Mouse (Mus musculus) liver, adult (tissue): ENCODE results near the gene Kcnj12.

ENCODE experiments used
- GATA4 ChIP-seq: IDR thresholded peaks from 2 replicates; pipeline ENCODE4 v1.6.1; 2014; ENCODE audit warnings: mild to moderate bottlenecking, low read length; ENCODE audit not compliant: insufficient replicate concordance

Gene Kcnj12

DNA sequence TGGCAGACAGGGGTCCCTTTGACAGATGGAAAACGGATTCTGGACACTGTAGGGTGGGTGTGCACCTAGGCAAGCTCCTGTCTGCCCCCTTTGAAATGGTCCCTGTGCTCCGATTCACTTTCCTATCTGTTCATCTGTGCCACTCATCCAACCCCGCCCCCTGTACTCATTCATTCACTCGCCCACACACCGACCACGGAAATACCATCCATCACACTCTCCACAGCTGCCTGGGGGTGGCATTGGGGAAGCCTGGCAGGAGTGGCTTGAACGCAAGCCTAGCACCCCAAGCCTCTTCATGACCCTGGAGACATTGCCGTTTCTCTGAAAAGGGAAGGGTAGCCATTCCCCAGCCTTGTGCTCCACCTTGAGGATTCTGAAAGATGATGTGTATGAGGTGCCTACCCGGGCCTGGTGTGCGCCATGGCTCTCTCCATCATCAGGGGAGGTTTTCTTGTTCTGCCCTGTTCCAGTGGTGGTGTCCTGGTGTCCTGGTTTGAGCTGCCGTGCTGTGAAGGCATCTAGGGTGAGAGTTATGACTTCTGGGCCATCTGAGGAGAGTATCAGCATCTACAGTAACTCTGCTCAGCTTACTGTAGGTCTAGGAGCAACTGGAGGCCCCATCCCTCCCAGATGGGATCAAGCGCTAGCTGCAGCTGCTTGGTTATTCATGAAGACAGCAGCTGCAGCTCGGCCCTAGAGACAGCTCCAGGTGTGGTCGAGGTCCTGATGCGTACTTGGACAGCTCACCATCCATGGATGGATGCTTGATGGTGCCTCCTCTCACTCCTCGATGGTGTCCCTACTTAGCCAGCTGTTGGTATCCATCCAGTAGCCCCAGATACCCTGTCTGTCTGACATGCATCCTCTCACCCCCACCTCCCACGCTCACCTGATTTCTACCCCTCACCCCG, 40.4 kb downstream of the Kcnj12 start:
- no peak for TF ChIP-seq GATA4

DNA sequence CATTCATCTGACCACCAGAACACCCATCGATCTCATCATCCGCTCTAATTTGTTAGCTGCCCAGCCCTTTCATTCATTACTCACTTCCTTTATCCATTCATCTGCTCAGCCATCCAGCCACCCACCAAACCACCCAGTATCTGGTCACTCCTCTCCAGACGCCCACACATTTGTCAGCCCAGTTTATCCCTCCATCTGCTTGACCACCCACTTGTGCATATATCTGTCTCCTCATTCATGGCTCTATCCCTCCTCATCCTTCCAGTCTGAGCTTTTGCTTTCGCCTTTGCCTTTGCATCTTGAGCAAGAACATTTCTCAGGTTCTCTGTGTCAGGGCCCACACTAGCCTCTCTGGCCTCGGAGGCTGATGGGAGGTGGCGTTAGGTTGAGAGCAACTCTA, 41.1 kb downstream of the Kcnj12 start:
- TF ChIP-seq GATA4, result no peak

DNA sequence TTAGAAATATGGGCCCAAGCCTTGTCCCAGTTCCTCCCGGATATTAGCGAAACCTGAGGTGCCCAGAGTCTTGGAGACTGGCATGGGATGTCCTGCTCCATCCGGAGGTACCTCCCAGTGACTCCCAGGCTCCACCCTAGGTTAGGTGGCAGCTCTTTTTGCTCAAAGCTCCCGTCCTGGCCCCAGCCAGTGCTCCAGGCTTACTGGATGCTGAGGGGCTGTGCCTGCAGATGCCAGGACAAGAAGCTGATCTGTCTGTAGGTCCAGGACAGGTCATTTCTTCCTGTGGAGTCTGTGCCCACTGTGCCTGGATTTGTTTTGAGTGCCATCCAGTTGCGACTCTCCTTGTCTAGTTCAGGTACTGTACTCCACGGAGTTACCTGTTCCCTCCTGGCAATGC, 43.3 kb downstream of the Kcnj12 start:
- TF ChIP-seq GATA4, result no peak

DNA sequence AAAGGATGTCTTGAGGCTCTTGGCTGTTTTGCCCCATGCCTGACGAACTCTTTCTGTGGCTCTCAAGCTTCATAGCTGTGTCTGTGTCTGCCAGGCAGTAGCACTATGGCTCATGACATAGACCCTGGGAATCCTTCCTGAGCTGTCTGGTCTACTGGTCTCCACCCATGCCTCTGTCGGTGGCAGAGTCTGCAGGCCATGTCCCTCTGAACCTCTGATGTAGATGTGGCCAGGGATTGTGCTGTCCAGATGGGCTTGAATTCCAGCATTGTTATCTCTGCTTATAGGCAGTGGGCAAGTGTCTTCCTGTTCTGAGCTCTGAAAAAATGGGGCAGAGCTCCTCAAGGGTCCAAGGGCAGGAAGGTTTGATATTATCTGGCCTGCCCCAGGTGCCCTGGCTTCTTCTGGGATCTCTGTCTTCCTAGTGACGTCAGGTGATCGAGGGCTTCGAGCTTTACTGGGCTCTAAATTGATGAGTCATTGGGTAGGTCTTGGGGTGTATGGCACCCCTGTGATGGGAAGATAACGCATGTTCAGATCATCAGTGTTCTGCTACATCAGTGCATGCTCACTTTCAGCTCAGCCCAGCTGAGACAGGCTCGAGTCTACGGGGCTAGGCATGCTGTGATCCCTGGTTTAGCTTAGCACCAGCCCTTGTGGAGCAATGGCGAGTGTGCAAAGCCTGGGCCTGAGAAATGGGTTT, 44.9 kb downstream of the Kcnj12 start:
- TF ChIP-seq GATA4, result no peak

DNA sequence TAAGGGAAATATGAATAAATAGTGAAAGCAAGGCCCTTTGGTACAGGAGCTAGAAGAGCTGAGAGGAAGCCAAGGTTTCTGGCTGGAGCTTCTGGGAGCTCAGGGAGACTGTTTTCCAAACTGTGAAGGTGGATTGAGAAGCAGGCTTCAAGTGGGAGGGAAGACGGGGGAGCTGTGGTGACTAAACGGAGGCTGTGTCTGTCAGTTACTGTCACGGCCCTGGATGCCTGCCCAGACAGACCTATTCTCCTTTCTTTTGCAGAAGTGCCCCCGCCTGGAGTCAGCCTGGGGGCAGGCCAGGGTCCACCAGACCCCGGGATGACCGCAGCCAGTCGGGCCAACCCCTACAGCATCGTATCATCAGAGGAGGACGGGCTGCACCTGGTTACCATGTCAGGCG, 46.5 kb downstream of the Kcnj12 start:
- no peak for TF ChIP-seq GATA4

DNA sequence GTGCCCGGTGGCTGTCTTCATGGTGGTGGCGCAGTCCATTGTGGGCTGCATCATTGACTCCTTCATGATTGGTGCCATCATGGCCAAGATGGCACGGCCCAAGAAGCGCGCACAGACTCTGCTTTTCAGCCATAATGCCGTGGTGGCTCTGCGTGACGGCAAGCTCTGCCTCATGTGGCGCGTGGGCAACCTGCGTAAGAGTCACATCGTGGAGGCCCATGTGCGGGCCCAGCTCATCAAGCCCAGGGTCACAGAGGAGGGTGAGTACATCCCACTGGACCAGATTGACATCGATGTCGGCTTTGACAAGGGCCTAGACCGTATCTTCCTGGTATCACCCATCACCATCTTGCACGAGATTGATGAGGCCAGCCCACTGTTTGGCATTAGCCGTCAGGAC, 47.3 kb downstream of the Kcnj12 start:
- TF ChIP-seq GATA4, result no peak

DNA sequence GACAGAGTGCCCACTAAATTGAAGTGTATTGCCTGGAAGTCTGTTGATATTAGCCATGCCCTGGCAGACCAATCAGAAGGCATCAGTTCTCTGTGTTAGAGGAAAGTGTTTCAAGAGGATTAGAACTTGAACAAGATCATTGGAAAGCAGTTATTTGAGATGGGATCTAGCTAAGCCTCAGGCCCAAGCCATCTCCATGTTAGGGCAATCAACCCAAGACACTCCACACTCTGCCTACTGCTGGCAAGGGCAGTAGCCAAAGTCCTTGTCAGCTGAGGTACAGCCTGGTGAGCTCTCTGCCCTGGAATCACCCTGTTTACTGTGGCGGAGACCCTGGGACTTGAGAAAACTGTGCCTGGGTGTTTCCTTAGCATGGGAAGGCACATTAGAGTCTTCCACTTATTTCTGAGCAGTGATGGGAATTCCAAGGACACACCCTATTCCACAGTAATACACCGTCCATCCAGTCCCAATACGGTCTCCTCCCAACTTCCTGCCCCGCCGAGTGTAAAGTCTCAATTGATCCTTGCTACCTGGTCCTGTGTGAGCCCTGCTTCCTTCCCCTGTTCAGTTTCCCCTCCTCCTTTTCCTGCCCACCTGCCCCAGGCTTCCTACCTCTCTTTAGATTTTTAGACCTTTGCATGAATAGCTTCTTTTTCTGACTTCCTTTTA, 52.4 kb downstream of the Kcnj12 start:
- no peak for TF ChIP-seq GATA4

DNA sequence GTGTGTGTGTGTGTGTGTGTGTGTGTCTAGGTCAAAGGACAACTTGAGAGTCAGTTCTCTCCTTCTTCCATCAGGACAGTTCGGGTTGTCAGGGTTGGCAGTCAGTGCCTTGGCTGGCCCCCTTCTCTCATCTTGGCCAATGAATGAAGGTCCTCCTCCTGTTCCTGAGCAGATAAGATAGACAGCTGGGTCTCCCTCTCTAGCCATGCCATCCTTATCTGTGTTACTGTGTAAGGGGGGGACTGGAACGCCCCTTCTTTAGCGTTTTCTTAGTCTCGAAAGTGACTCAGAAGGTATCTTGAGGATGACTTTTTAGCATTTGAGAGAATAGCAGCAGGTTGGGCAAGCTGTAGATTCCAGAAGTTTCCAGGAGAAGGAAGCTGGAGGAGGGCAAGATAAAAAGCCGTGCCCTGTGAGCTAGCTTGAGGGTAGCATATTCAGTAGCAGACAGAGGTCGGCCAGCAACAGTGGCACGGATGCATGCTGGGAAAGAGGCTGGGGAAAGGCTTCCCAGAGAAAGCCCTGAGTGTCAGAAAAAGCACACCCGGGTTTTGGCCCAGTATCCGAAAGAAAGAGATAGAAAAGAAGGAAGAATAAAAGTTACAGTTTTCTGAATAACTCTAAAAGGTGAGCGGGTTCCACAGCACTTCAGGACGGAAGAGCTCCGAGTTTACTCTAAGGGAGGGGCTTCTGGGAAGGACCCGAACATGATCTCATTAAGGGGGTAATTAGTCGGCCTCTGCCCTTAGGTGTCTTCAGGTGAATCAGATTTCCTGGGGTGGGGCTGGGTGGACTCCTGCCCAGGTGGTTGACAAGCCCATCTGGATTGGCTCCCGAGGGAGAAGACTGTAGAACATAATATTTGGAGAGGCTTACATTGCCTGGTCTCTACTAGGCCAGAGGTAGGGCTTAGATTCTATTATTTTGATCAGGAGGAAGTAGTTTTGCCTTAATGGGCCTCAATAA, 53.3 kb downstream of the Kcnj12 start:
- TF ChIP-seq GATA4, result no peak

DNA sequence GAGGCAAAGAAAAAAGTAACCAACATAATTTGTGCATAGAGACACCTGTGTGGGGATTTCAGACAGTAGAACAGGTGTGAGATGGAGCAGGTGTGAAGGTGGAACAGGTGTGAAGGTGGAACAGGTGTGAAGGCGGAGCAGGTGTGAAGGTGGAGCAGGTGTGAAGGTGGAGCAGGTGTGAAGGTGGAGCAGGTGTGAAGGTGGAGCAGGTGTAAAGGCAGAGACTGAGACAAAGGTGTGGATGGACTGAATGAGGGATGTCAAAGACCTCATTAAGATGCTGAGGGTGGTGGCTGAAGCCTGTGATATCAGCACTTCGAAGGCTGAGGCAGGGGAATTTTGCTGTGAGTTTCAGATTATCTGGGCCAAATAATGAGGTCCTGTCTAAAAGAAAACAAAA, 59.3 kb downstream of the Kcnj12 start:
- no peak for TF ChIP-seq GATA4

DNA sequence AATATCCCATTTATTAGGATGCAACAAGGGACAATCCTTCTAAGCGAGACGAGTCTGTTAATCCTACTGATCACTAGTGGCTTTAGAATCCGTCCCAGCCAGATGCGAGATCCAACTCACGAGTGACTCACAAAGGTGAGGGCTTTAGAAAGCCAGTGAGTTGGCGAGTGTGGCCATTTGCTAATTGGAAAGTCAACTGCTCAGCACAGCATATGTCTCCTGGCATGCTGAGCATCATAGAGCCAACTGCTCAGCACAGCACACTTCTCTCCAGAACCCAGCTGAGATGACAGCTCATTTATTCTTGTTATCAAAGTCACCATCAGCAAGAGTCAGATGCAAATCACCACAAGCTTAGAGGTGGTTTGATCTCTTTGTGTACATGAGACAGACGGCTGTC, 67.8 kb downstream of the Kcnj12 start:
- no peak for TF ChIP-seq GATA4

DNA sequence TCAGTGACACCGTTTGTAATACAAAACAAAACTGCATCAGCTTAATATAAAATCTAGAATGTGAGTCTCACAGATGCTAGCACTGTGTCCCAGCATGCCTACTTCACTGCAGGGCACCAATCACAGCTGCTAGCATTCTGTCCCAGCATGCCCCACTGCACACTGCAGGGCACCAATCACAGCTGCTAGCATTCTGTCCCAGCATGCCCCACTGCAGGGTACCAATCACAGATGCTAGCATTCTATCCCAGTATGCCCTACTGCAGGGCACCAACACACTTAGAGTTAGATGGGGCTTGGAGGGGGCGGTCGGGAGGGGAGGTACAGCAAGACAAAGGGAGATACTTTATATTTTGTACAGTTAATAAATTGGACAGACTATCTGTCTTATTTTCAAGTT, 68.8 kb downstream of the Kcnj12 start:
- TF ChIP-seq GATA4, result no peak

DNA sequence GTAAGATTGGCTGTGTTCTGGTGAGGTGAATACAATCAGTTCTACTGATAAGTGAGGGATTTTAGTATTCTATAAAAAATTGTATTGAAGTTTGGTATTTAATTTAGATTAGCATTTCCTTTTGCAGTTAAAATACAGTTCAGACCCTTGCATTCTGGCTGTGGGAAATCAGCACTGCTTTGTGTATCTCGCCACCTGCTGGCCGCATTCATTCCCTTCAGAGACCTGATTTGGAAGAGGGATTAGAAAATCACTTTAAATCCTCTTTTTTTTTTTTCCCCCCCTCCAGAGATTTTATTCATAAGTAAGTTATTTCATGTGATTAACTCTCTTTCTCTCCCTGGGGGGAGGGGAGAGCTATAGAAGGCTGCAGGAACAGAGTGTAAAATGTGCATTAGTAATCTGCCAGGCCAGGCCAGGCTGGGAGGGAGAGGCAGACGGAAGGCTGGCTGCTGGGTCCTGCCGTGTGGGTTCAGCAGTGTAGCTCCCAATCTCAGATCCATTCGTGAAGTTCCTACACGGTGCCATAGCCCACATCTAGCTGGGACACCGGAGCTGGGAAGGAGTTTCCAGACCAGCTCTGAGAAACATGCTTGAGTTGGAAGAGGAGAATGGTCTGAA, 69.4 kb downstream of the Kcnj12 start:
- no peak for TF ChIP-seq GATA4

DNA sequence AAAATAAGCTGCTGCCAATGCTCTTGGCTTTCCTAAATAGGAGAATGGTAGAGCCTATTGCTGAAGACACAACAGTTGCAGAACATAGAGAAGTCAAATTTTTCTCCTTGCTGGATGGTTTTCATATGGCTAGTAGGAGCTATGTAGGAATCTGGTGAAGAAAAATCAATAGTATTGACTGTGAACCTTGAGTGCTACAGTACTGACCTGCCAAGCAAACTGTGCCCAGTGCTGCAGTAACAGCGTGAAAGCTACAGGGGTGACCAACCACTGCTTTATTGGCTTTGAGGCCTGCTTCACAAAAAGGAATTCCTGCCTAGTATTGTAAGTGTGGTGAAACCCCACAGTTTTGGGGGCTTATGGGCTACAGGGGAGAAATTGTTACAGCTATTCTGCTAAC, 75.7 kb downstream of the Kcnj12 start:
- TF ChIP-seq GATA4, result no peak

DNA sequence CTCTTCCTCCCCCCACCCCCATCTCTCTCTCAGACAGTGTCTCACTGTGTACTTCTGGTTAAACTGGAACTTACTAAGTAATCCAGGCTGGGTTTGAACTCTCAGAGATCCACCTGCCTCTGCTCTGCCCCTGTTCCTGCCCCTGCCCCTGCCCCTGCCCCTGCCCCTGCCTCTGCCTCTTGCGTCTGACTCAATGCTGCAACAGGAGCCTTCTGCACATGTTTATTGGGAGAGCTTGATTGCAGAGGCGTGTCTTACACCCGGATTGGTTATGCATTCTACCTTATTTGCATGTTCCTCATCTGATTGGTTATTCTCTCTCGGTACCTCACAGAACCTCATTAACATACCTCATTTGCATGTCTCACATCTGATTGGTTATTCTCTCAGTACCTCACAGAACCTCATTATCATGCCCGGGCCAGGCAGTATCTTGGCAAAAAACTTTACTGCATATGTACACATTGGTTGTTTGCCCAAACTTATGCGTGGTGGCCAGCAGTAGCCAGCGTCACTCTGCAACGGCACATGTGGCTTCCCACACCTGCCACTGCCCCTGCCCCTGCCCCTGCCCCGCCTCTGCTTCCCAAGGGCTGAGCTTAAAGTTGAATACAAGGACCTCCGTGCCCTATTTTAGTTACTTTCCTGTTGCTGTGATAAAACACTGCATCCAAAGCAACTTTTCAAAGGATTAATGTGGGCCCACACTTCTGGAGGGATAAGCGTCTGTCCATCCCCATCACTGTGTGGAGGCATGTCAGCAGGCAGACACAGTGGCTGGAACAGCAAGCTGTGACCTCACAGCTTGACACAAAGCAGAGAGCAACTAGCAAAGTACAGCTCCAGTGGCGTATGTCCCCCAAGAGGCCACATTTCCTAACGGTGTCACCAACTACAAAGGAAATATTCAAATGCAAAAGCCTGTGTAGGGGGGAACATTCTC, 80.3 kb downstream of the Kcnj12 start:
- TF ChIP-seq GATA4, result no peak
